Mouse (Mus musculus): ENCODE measurements around the gene Sh3bgrl.

The Sh3bgrl gene

GRCm38 (mm10) chrX:109131834-109132233, 36.7 kb downstream of the Sh3bgrl start:
- DNase-seq (ENCODE audit: low read depth, low spot score), result no peak

- DNase-seq (ENCODE audit: low read depth, low spot score), result no peak
Observed at GRCm38 (mm10) chrX:109132463-109132862, 37.3 kb downstream of the Sh3bgrl start.

- DNase-seq (ENCODE audit: low read depth, low spot score), result no peak
Observed at GRCm38 (mm10) chrX:109133500-109133899, 38.3 kb downstream of the Sh3bgrl start.

DNA sequence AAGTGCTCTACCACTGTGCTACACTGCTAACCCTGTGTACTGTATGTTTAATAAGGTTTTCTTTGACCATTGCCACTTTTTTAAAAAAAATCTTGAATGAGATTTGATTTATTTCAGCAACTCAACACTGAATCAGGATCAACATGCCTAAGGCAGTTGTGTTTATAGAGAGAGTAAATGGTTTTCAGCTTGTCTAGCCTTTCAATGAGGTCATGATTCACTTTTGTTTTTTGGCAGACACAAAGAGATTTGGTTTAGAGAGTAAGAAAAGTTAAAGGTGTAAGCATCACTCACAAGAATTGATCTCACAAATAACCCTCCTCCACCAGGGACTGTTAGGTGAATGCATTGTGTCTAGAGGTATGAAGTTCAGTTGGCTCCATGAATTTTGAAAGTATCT, 41.1 kb downstream of the Sh3bgrl start:
- no peak for DNase-seq (ENCODE audit: low read depth, low spot score)

- no peak for DNase-seq (ENCODE audit: low read depth, low spot score)
Observed at GRCm38 (mm10) chrX:109136820-109137219, 41.7 kb downstream of the Sh3bgrl start.

DNA sequence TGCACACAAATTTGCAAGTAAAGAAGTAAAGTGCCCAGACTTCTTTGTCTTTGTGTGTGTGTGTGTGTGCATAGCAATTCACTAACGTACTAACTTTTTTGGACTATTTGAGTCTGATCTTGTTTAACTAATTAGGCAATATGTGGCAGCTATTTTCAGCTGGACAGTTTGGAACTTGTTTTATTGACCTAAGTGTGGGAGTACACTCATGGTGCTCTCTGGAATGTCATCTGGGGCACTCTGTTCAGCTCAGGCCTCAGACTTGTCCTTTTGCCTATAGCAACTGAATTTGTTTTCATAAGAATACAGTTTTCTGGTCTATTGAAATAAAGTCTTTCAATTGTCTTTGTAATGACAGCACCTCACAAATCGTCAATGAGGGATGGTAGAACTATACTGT, 42.1 kb downstream of the Sh3bgrl start:
- DNase-seq (ENCODE audit: low read depth, low spot score), result no peak

DNA sequence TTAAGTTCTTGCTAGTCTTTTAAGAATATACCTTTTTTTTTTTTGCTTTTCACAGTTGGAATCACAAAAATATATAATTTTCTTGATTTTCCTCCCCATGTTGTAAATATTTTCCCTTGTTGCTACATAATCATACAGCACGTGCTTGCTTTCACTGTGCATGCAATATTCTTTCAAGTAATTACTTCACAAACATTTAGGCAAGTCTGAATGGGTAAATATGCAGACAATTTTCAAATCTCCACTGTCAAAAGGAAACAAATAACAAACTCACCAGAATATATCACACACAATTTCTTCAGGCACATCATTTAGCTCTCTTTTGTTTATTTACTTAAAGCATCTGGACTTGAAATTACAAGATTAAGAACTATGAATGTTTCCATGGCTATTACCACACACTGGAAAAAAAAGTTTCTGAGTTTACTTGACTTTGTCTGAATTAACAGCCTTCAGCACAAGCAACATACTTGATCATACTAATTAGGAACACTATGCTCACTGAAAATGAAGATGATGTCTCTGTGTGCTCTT, 46.2 kb downstream of the Sh3bgrl start:
- DNase-seq (ENCODE audit: low read depth, low spot score), result no peak

- no peak for DNase-seq (ENCODE audit: low read depth, low spot score)
Observed at GRCm38 (mm10) chrX:109142281-109142680, 47.1 kb downstream of the Sh3bgrl start.

GRCm38 (mm10) chrX:109145779-109146178, 50.6 kb downstream of the Sh3bgrl start:
- DNase-seq (ENCODE audit: low read depth, low spot score), result no peak

- DNase-seq (ENCODE audit: low read depth, low spot score), result no peak
Observed at GRCm38 (mm10) chrX:109147108-109147507, 51.9 kb downstream of the Sh3bgrl start.

DNA sequence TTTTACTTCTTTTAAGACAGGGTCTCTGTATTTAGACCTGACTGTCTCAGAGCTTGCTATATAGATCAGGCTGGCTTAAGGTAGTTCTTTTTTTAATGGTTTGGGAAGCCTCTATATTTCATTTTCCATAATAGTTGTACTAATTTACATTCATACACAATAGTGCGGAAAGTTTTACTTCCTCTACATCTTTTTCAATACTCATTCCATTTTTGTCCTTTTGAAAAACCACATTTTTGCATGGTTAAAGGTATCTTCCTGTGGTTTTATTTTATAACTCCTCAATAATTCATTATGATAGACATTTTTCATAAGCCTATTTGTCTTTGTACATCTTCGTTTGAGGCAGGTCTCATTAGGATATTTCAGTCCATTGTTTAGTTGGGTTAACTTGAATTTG, 56.1 kb downstream of the Sh3bgrl start:
- DNase-seq (ENCODE audit: low read depth, low spot score), result no peak

- DNase-seq (ENCODE audit: low read depth, low spot score), result no peak
Observed at GRCm38 (mm10) chrX:109160326-109160725, 65.2 kb downstream of the Sh3bgrl start.

DNA sequence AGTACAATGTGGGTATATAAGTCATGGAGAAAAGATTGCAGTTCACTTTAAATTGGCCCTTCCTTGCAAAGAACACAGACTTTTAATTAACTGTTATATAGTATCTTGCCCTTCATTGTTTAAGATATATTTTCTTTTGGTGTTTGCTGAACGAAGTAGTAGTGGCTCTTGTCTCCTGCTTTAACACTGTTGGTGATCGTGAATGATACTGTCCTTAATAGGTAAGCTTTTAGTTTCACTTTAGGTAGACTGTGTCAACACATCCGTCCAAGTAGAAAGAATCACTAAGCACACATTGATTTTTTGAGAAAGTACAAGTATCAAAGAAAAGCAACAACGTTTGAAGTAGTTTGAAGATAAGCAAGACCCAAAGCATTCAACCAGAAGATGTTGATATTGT, 65.7 kb downstream of the Sh3bgrl start:
- DNase-seq (ENCODE audit: low read depth, low spot score), result no peak

- DNase-seq (ENCODE audit: low read depth, low spot score), result no peak
Observed at GRCm38 (mm10) chrX:109175038-109175437, 79.9 kb downstream of the Sh3bgrl start.

- no peak for DNase-seq (ENCODE audit: low read depth, low spot score)
Observed at GRCm38 (mm10) chrX:109175470-109175869, 80.3 kb downstream of the Sh3bgrl start.

DNA sequence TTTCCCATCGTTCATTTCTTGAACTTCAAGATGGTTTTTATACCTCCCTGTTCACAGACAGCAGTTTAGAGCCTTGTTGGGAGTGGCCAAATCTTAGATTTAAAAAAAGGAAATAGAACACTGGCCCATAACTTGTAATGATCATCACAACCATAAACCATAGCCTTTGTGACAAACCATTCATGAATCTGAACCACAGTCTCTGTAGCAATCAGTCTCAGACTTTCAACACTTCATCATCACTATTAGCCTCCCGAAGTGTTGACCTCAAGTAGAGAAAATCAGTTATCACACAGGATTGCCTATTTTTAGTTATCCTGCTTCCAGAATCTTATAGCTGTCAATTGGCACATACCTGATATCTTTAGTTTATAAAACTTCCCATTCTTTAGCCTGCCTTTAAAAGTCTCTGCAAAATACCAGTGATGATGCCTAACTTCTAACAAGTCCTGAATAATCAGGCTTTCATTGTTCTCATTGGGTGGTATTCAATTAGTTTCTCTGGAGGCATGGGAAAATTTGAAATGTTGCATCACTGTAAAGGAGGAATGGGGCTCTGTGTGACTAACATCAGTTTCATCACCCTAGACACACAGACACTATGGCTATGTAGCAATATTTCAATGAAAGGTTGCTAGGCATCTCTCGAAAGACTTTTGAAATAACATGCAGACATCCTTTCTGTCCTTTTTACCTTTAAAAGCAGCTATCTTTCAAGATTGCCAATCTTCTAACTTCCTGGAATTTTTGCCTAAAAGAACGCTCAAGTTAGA, 89.7 kb downstream of the Sh3bgrl start:
- DNase-seq (ENCODE audit: low read depth, low spot score), result no peak

- no peak for DNase-seq (ENCODE audit: low read depth, low spot score)
Observed at GRCm38 (mm10) chrX:109189607-109190006, 94.4 kb downstream of the Sh3bgrl start.

DNA sequence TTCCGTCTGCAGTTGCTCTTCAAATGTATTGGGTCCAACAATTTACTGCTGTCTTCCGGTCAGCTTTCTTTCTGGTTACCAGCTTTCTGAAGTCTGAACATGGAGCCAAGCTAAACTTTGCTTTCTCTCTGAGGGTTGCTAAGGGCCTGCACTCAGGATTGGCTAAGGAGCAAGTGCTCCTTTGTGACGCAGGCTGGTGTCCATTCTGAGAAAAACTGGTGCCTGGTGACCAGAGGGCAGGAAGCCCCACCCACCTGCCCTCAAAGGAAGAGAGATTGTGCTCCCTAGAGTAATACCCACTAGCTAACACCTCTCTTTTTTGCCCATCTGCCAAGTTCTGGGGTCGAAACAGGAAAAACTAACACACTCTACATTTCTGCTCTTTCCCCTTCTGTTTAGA, 95.8 kb downstream of the Sh3bgrl start:
- no peak for DNase-seq (ENCODE audit: low read depth, low spot score)

DNA sequence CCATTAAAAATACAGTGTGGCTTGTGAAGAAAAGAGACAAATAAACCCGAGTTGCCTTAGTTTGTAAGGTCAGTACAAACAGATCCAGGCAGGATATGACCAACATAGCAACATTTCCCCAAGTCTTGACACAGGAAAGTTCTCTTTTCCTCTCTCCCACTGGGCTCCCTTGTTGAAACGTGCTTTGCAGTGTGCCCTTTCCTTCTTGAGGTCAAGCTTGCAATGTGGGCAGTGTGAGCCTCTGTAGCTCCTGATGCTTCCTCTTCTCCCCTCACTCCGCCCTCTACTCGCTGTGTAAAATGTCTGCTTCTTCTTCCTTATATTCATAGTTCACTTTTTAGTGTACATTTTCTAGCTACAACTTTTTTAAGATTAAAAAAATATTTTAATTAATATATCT, 96.3 kb downstream of the Sh3bgrl start:
- DNase-seq (ENCODE audit: low read depth, low spot score), result no peak

DNA sequence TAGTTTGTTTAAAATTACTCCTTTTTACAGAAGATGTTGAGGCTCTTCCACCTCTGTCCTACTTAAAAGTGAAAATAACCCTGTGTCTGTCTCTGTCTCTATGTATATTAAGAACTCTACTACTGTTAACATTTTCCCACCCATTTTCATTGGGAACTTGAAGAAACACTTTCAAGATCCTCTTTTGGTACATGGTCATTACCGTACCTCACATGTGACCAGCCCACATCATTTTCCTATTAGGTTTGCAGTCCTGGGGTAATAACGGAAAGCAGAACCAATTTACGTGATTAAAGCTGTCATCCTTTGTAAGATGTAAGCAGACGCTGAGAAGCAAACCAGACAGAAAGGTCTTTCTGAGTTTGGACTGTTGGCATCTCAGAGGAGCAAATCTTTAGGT, 101.3 kb downstream of the Sh3bgrl start, which contains the start of gene Gm6377:
Gm6377 (plus strand) TSS at position 289 of the 400 bp plus-strand sequence.
- no peak for DNase-seq (ENCODE audit: low read depth, low spot score)

DNA sequence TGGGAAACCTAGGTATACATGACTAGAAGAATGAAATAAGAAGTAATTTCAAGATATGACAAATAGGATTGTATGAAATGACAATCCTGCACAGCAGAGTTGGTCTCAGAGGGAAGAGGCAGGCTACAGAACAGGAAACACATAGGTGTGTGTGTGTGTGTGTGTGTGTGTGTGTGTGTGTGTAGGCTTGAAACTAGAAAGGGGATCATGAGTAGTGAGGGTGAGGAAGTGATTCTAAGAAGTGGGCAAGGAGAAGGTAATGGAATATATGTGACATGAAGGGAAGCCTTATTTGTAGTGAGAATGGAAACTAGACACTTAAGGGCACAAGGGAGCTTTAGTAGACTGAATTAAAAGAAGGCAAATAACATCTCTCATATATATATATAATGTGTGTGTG, 112.7 kb downstream of the Sh3bgrl start:
- no peak for DNase-seq (ENCODE audit: low read depth, low spot score)

DNA sequence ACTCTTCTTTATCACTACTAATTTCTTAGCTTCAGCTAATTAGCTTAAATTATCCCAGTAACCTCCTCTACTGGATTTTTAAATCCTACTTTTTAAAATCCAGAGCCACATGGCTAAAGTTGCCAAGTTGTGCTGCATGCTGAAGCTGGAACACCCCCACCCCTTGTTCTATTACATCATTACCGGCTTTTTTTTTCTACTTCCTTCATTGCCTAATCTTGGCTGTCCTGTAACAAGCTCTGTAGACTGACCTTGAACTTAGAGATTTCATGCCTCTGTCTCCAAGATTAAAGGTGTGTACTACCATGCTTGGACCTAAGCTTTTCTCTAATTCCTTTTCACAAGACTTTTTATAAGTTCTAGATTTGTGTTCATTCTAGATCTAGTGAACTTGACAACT, 133.6 kb downstream of the Sh3bgrl start:
- no peak for DNase-seq (ENCODE audit: low read depth, low spot score)

DNA sequence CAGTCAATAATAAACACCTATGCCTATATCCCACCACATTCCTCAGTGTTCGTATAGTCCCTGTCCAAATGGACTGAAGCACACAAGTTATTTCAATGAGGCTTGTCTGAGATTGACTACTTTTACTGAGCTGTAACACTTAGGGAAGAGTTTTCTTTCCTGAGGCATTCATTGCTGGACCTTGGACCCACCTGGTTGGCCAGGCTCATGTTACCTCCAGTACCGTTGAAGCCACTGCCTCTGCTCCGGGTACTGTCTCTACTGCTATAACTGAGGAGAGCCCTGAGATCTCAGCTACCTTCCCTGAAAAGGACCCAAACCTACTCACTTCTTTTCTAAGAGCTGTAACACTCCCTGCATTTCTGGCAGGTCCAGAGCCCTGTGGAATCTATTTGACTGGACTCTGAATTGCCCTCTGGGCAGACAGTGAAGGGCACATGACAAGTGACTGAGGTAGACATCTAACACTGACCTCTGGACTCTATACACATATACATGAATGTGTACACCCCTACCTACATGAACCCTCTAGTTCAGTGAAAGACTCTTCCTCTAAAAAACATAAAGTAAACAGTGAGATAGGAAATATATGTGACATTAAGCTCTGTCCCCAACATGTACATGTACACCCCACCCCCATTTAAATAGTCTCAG, 140.3 kb downstream of the Sh3bgrl start:
- no peak for DNase-seq (ENCODE audit: low read depth, low spot score)
